Comparison of ENCODE assay signal across 8 mouse cellular contexts in the genomic region with DNA sequence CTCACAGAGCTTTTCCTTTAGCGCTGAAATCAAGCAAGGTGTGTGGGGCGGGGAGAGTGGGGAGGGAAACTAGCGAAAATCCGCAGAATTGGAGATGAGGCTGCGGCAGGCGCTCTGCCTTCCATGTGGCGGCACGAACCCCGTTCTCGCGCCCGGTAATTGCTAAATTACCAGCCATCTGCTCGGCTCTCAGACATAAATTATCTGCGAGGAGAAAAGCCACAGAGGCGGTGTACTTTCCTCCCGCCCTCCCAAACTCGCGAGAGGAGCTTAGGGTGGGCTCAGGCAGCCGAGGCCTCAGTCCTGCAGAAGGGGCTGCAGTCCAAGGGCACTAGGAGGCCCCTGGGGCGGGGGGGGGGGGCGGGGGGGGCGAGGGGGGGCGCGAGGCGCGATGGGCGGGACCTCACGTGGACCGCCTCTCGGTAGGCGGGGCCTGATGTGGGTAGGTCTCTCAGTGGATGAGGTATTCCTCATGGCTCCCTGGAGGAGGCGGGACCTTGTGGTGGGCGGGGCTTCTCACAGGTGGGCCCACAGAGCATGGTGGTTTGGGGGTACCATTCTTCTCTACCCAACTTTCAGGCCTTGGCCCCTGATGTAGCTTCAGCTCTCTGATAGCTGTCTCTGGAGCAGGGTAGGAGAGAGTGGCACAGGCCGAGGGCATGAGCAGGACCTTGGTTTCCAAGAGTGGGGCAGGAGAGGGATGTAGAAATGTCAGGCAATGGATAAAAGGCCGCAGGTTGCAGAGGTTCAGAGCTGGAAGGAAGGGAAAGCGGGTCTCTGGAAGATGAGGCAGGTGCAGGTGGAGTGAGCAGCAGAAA. TPM values are rescaled to one million over a fixed set of nuclear protein-coding genes. Genes with fewer than 3 reads are reported as not detected.
A peak's percentile ranks its signal among the peaks of the same experiment; 100 is the strongest.
DNase-seq lines count a peak whose midpoint lies in the region; ATAC-seq lines count a peak whose summit lies in the region.

No protein-coding gene starts in this region.

- peak overlapping the region; percentile 80 for H3K4me3 ChIP-seq in megakaryocyte, embryonic 14.5 days (replicated peaks)
- peak overlapping the region; percentile 27 for H3K4me3 ChIP-seq in hindbrain, embryonic 16.5 days (ENCODE audit: low read length)

- H3K9me3 ChIP-seq in megakaryocyte, embryonic 14.5 days: no peaks in the 10 kb centered on the region
- H3K9me3 ChIP-seq in hindbrain, embryonic 16.5 days (ENCODE audit: control insufficient read depth, low read length): no peaks in the 10 kb centered on the region

- peaks cover 33% of the 10 kb centered on the region for H3K4me1 ChIP-seq in megakaryocyte, embryonic 14.5 days
- peaks cover 33% of the 10 kb centered on the region for H3K4me1 ChIP-seq in hindbrain, embryonic 16.5 days (ENCODE audit: control insufficient read depth, insufficient read depth, low read depth, low read length)

- peaks cover 57% of the 10 kb centered on the region for H3K27me3 ChIP-seq in megakaryocyte, embryonic 14.5 days (replicated peaks)
- no peaks in the 10 kb centered on the region for H3K27me3 ChIP-seq in hindbrain, embryonic 16.5 days (replicated peaks; ENCODE audit: control insufficient read depth, insufficient read depth, low read length)

- H3K36me3 ChIP-seq in megakaryocyte, embryonic 14.5 days (replicated peaks; ENCODE audit: low read length): no peaks in the 10 kb centered on the region
- no peaks in the 10 kb centered on the region for H3K36me3 ChIP-seq in hindbrain, embryonic 16.5 days (ENCODE audit: control insufficient read depth, insufficient read depth, low read length)

- 12% methylated on average over 30 of the region's 36 CpGs for WGBS in hindbrain, embryonic 16.5 days

- peak overlapping the region; percentile 73 for H3K27ac ChIP-seq in hindbrain, embryonic 16.5 days (ENCODE audit: low read depth, low read length)

- H3K9ac ChIP-seq in hindbrain, embryonic 16.5 days (ENCODE audit: low read depth, low read length): peak overlapping the region; percentile 38

- DNase-seq in CD4-positive, CD25-positive, alpha-beta regulatory T cell, adult 2 months (ENCODE audit: low read depth, low spot score): peak; percentile 27
- DNase-seq in mesoderm, embryonic 11.5 days (ENCODE audit: low read depth, low spot score): peak; percentile 75
- DNase-seq in ovary, postnatal 10 days (ENCODE audit: low spot score): no peak
- DNase-seq in frontal cortex, postnatal 36 days (ENCODE audit: low spot score in 2 of 2): no peak

- no peak for ATAC-seq in CD4-positive, CD25-positive, alpha-beta regulatory T cell, adult 4 months
- ATAC-seq in megakaryocyte, adult 5-6 weeks (ENCODE audit: poor library complexity, severe bottlenecking): no peak
- ATAC-seq in hindbrain, embryonic 16.5 days: peak; percentile 41

- peak overlapping the region; percentile 55 for H3K4me2 ChIP-seq in hindbrain, embryonic 16.5 days (ENCODE audit: low read length)

RNA-seq across cellular contexts. Expression of gene Calcoco1, which starts 14.4 kb away (rescaled TPM):
- polyA plus RNA-seq in CD4-positive, CD25-positive, alpha-beta regulatory T cell, adult 4 months (2017; shearing (Covaris generic)): 10 to 100 TPM; 37.8 to 60.1 TPM
- 6.7 and 23.2 TPM in 2 replicates for polyA plus RNA-seq in megakaryocyte, embryonic 14.5 days (2012; ENCODE audit: insufficient read depth, low replicate concordance)
- total RNA-seq in megakaryocyte, adult 5-6 weeks (2015): 17.0 and 23.7 TPM in 2 replicates
- 12.0 and 12.2 TPM in 2 replicates for total RNA-seq in megakaryocyte, adult 5-6 weeks (2017)
- 34.6 and 40.9 TPM in 2 replicates for polyA plus RNA-seq in hindbrain, embryonic 16.5 days (2015; fragmentation: Nextera tagmentation; extraction: Ambion mirVana)

Comparison
In these comparisons a context has a peak if more than half of its experiments do, and no peak if none do; other contexts are left out.
1. DNase-seq: peak in CD4-positive, CD25-positive, alpha-beta regulatory T cell, adult 2 months (single experiment) and mesoderm, embryonic 11.5 days (single experiment); none in ovary, postnatal 10 days (single experiment) and frontal cortex, postnatal 36 days (0 of 2).